Mouse (Mus musculus) pancreas, adult 10 weeks (tissue): ENCODE measurements around the gene Cdh20. TPM values are rescaled to one million over a fixed set of nuclear protein-coding genes. Genes with fewer than 3 reads are reported as not detected.

Experiments used
- polyA plus RNA-seq: library from polyadenylated mRNA; stranded (reverse); fragments of 350-450 nt; fragmentation: Illumina TruSeq; extraction: RNeasy Lipid Tissue Mini Kit (QIAGEN cat#74804); gene quantifications from one replicate; pipeline ENCODE4 v1.2.3, GENCODE M21; 2015; ENCODE audit warnings: low read depth, low replicate concordance; ENCODE audit not compliant: insufficient read depth

Cdh20 gene
- not detected for polyA plus RNA-seq

GRCm38 (mm10) chr1:104768371-104769249 lies at the start of gene Cdh20:
Gene Cdh20 (plus strand): TSS chr1:104768529.

